Mouse (Mus musculus): ENCODE measurements at regions not wholly inside any gene's neighbourhood (a gene's known extent, or its start where the extent isn't known, plus 50 kb on each side); places are given as distances from the start of the nearest gene placed in this dataset.

DNA sequence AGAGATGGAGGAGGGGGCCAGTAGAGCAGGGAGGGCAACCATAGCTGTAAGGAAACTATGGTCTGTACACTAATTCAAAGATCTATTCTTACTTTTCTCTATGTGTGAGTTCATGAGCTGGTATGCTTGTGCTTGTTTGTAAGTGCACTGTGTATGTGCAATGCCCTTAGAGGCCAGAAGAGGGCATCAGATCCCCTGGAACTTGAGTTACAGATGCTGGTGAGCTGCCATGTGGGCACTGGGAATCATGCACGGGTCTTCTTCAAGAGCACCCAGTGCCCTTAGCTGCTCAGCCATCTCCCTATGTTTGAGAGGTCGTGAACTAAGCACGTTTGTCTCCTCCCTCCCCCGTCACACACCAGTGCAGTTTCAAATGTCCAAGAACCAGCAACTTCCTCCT lies 68.9 kb downstream of the Tbx3 start:
- no peak for DNase-seq
- no peaks in the 10 kb centered on the region for H3K36me3 ChIP-seq (ENCODE audit: control insufficient read depth, insufficient read depth, low read length)
- H3K27ac ChIP-seq, result no peak overlapping the region
- WGBS, result 68% methylated on average over 4 of the region's 4 CpGs
- no peaks in the 10 kb centered on the region for H3K4me1 ChIP-seq (ENCODE audit: control insufficient read depth, insufficient read depth, low read length)
- no peak overlapping the region for H3K4me3 ChIP-seq
- no peaks in the 10 kb centered on the region for H3K79me2 ChIP-seq (replicated peaks; ENCODE audit: control insufficient read depth, insufficient read depth, low read length)
- H3K9ac ChIP-seq (ENCODE audit: low read depth, low read length), result no peak overlapping the region
- no peaks in the 10 kb centered on the region for H3K27me3 ChIP-seq (ENCODE audit: control insufficient read depth, insufficient read depth, low read length)
- intact Hi-C loops (cut with DNase I), result no loop called here
- TF ChIP-seq CTCF (IDR thresholded peaks at IDR 0.05), result peak; percentile 17
- no peak for TF ChIP-seq POLR2A (IDR thresholded peaks at IDR 0.05; ENCODE audit: insufficient read depth, low read depth, low read length)

DNA sequence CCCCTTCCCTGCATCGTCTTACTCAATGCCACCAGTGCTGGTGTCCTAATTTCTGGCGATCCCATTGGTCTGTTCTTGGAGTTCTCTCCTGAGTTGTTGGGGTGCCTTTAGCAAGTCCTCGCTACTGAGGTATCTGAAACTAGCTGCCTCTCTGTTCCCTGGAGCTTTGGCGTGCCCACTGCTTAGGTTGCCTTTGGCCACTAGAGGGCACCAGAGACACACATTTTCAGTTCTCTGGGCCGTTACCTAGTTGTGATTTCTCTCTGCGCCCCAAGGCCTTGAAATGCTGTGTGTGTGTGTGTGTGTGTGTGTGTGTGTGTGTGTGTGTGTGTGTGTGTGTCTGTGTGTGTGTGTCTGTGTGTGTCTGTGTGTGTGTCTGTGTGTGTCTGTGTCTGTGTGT lies 70.6 kb downstream of the Tbx3 start:
- no peaks in the 10 kb centered on the region for H3K36me3 ChIP-seq (ENCODE audit: control insufficient read depth, insufficient read depth, low read length)
- H3K27ac ChIP-seq, result no peak overlapping the region
- 8% methylated on average over 6 of the region's 6 CpGs for WGBS
- intact Hi-C loops (cut with DNase I), result loop anchor here (1.0 to 2.0 kb wide), 2 partner anchors 347 to 362 kb away; no protein-coding TSS in a partner anchor
- TF ChIP-seq EP300 (IDR thresholded peaks at IDR 0.05; ENCODE audit: insufficient read depth, low read depth, low read length) (0 out of 2 replicates have a peak, but pooled peaks have one; percentile 34), CTCF (IDR thresholded peaks at IDR 0.05) (peak; percentile 76), POLR2A (IDR thresholded peaks at IDR 0.05; ENCODE audit: insufficient read depth, low read depth, low read length) (no peak)
- H3K79me2 ChIP-seq (replicated peaks; ENCODE audit: control insufficient read depth, insufficient read depth, low read length), result no peaks in the 10 kb centered on the region
- DNase-seq, result peak; percentile 20 to 37
- no peaks in the 10 kb centered on the region for H3K4me1 ChIP-seq (ENCODE audit: control insufficient read depth, insufficient read depth, low read length)
- H3K4me3 ChIP-seq, result no peak overlapping the region
- H3K27me3 ChIP-seq (ENCODE audit: control insufficient read depth, insufficient read depth, low read length), result no peaks in the 10 kb centered on the region
- no peak overlapping the region for H3K9ac ChIP-seq (ENCODE audit: low read depth, low read length)

DNA sequence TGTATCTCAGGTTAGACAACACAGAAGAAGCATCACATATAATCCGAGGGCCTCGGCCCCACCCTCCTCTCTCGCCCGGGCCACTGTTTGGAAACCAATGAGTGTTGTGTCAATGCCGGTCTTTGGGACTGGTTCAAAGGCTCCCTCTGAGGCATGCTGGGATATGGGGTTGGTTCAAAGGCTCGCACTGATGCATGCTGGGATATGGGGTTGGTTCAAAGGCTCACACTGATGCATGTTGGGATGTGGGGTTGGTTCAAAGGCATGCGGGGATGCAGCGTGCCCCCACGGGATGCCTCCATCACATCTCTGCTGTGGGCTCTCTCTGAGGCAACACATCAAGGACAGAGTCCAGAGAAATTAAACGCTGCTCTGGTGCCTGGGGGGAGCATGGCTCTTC lies 73.3 kb downstream of the Tbx3 start:
- TF ChIP-seq POLR2A (IDR thresholded peaks at IDR 0.05; ENCODE audit: insufficient read depth, low read depth, low read length) (no peak), CTCF (IDR thresholded peaks at IDR 0.05) (no peak), EP300 (IDR thresholded peaks at IDR 0.05; ENCODE audit: insufficient read depth, low read depth, low read length) (no peak)
- no peak overlapping the region for H3K9ac ChIP-seq (ENCODE audit: low read depth, low read length)
- H3K36me3 ChIP-seq (ENCODE audit: control insufficient read depth, insufficient read depth, low read length), result no peaks in the 10 kb centered on the region
- intact Hi-C loops (cut with DNase I), result no loop called here
- no peak for DNase-seq
- 75% methylated on average over 10 of the region's 10 CpGs for WGBS
- H3K4me3 ChIP-seq, result no peak overlapping the region
- 0 out of 2 replicates have a peak, but pooled peaks cover 2% of the 10 kb centered on the region for H3K27me3 ChIP-seq (ENCODE audit: control insufficient read depth, insufficient read depth, low read length)
- H3K79me2 ChIP-seq (replicated peaks; ENCODE audit: control insufficient read depth, insufficient read depth, low read length), result no peaks in the 10 kb centered on the region
- H3K27ac ChIP-seq, result no peak overlapping the region
- H3K4me1 ChIP-seq (ENCODE audit: control insufficient read depth, insufficient read depth, low read length), result no peaks in the 10 kb centered on the region

DNA sequence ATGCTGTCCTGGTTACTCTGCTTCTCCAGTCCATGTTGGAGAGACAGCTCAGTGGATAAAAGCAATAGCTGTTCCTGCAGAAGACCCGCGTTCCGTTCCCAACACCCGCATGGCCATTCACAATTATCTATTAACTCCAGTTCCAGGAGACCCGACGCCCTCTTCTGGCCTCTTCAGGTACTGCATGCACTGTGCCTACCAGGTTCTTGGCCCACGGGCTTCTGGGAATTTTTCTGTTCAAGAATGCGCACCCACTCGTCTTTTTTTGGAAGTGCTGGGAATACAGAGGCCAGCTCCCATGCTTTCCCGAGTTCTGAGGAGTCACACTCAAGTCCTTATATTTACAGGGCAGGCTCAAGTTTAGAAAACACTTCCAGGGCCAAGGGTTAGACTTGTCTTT lies 76.6 kb downstream of the Tbx3 start:
- DNase-seq, result no peak
- peaks cover 4% of the 10 kb centered on the region; the same call in 1 of the 2 replicates for H3K27me3 ChIP-seq (ENCODE audit: control insufficient read depth, insufficient read depth, low read length)
- TF ChIP-seq CTCF (IDR thresholded peaks at IDR 0.05), result peak; percentile 49
- TF ChIP-seq POLR2A (IDR thresholded peaks at IDR 0.05; ENCODE audit: insufficient read depth, low read depth, low read length), result no peak
- no peak for TF ChIP-seq EP300 (IDR thresholded peaks at IDR 0.05; ENCODE audit: insufficient read depth, low read depth, low read length)
- H3K4me1 ChIP-seq (ENCODE audit: control insufficient read depth, insufficient read depth, low read length), result no peaks in the 10 kb centered on the region
- H3K9ac ChIP-seq (ENCODE audit: low read depth, low read length), result no peak overlapping the region
- no peak overlapping the region for H3K27ac ChIP-seq
- intact Hi-C loops (cut with DNase I), result no loop called here
- H3K79me2 ChIP-seq (replicated peaks; ENCODE audit: control insufficient read depth, insufficient read depth, low read length), result no peaks in the 10 kb centered on the region
- 68% methylated on average over 10 of the region's 10 CpGs for WGBS
- no peaks in the 10 kb centered on the region for H3K36me3 ChIP-seq (ENCODE audit: control insufficient read depth, insufficient read depth, low read length)
- no peak overlapping the region for H3K4me3 ChIP-seq

DNA sequence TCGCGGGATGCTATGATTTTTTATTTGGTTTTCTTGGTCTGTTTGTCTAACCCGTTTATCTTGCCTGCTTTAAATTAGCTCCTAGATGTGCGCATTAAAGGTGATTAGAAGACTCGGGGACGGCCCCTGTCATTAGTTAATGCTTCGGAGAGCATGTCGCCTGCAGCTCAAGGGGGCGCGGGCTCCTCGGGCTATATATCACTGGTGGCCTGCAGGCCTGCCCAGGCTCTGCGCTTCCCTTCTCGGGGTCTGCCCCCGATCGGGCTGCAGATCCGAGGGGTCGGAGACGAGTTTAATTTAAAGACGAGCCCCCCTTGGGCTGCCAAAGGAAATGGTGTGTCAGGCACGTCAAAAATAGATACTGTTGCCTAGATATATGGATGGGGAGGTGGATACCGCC lies 78.2 kb downstream of the Tbx3 start:
- Histone ChIP-seq H3K79me2 (replicated peaks; ENCODE audit: control insufficient read depth, insufficient read depth, low read length) (no peaks in the 10 kb centered on the region), H3K9ac (ENCODE audit: low read depth, low read length) (no peak overlapping the region), H3K27ac (no peak overlapping the region), H3K4me3 (no peak overlapping the region), H3K4me1 (ENCODE audit: control insufficient read depth, insufficient read depth, low read length) (no peaks in the 10 kb centered on the region), H3K36me3 (ENCODE audit: control insufficient read depth, insufficient read depth, low read length) (no peaks in the 10 kb centered on the region), H3K27me3 (ENCODE audit: control insufficient read depth, insufficient read depth, low read length) (peaks cover 4% of the 10 kb centered on the region; the same call in 1 of the 2 replicates)
- 4% methylated on average over 21 of the region's 21 CpGs for WGBS
- intact Hi-C loops (cut with DNase I), result no loop called here
- DNase-seq, result no peak
- TF ChIP-seq EP300 (IDR thresholded peaks at IDR 0.05; ENCODE audit: insufficient read depth, low read depth, low read length), result no peak
- no peak for TF ChIP-seq POLR2A (IDR thresholded peaks at IDR 0.05; ENCODE audit: insufficient read depth, low read depth, low read length)
- no peak for TF ChIP-seq CTCF (IDR thresholded peaks at IDR 0.05)

DNA sequence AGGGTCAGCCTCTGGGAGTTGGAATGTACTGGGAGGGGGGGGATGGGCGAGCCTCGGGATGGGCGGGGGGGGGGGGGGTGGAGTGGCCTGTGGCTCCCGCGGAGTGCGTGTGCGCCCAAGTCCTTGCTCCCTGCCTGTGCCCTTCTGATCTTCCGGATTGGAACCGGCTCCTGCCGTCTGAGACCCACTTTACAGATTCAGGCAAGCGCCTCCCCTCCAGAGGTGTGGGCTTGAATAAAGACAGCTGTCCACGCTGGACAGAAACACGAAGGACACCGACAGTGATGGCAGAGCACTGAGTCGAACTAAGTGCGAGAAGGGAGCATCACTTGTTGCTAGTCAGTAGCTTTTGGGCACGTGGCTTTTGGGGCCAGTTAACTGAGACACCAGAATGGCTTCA lies 78.7 kb downstream of the Tbx3 start:
- Histone ChIP-seq H3K79me2 (replicated peaks; ENCODE audit: control insufficient read depth, insufficient read depth, low read length) (no peaks in the 10 kb centered on the region), H3K4me3 (no peak overlapping the region), H3K27ac (no peak overlapping the region), H3K27me3 (ENCODE audit: control insufficient read depth, insufficient read depth, low read length) (peaks cover 4% of the 10 kb centered on the region; the same call in 1 of the 2 replicates), H3K36me3 (ENCODE audit: control insufficient read depth, insufficient read depth, low read length) (no peaks in the 10 kb centered on the region), H3K9ac (ENCODE audit: low read depth, low read length) (no peak overlapping the region), H3K4me1 (ENCODE audit: control insufficient read depth, insufficient read depth, low read length) (no peaks in the 10 kb centered on the region)
- 16% methylated on average over 15 of the region's 17 CpGs for WGBS
- intact Hi-C loops (cut with DNase I), result no loop called here
- DNase-seq, result no peak
- no peak for TF ChIP-seq EP300 (IDR thresholded peaks at IDR 0.05; ENCODE audit: insufficient read depth, low read depth, low read length)
- TF ChIP-seq CTCF (IDR thresholded peaks at IDR 0.05), result no peak
- TF ChIP-seq POLR2A (IDR thresholded peaks at IDR 0.05; ENCODE audit: insufficient read depth, low read depth, low read length), result no peak
